Mouse (Mus musculus) hindbrain, embryonic 14.5 days (tissue): ENCODE data around the gene Abt1. TPM values are rescaled to one million over a fixed set of nuclear protein-coding genes. Genes with fewer than 3 reads are reported as not detected.

Experiments
- ATAC-seq: fragments of 200-750 bp; cut with Nextera tagmentation; 2 replicates; pipeline ENCODE4 v1.8.0; 2017; ENCODE audit warnings: moderate number of reproducible peaks, mild to moderate bottlenecking, moderate TSS enrichment, moderate library complexity; ENCODE audit not compliant: low FRiP score
- DNase-seq: peaks from one replicate; pipeline ENCODE4 v3.0.0-alpha.2; 2015; ENCODE audit warnings: low spot score
- H3K27ac ChIP-seq: fragments of 300-500 bp; sonication (generic); 2 replicates; pipeline ENCODE4 v1.5.1; 2014; ENCODE audit warnings: mild to moderate bottlenecking, moderate library complexity
- H3K27me3 ChIP-seq: fragments of 300-500 bp; sonication (generic); 2 replicates; pipeline ENCODE4 v1.6.1; 2014; ENCODE audit warnings: mild to moderate bottlenecking, low read length, mixed read lengths; ENCODE audit not compliant: control insufficient read depth, insufficient read depth
- H3K36me3 ChIP-seq: fragments of 300-500 bp; sonication (generic); replicated peaks from 2 replicates; pipeline ENCODE4 v1.6.1; 2014; ENCODE audit not compliant: control insufficient read depth, insufficient read depth
- H3K4me1 ChIP-seq: fragments of 300-500 bp; sonication (generic); replicated peaks from 2 replicates; pipeline ENCODE4 v1.6.1; 2014; ENCODE audit warnings: antibody characterized with exemption, low read length, mixed read lengths; ENCODE audit not compliant: control insufficient read depth, insufficient read depth
- H3K4me2 ChIP-seq: fragments of 300-500 bp; sonication (generic); replicated peaks from 2 replicates; pipeline ENCODE4 v1.6.1; 2014; ENCODE audit warnings: mild to moderate bottlenecking, moderate library complexity
- H3K4me3 ChIP-seq: fragments of 300-500 bp; sonication (generic); replicated peaks from 2 replicates; pipeline ENCODE4 v1.5.1; 2014; ENCODE audit warnings: mild to moderate bottlenecking, low read length
- H3K9ac ChIP-seq: fragments of 300-500 bp; sonication (generic); 2 replicates; pipeline ENCODE4 v1.6.1; 2014
- H3K9me3 ChIP-seq: fragments of 300-500 bp; sonication (generic); 2 replicates; pipeline ENCODE4 v1.6.1; 2016; ENCODE audit warnings: low read length; ENCODE audit not compliant: control insufficient read depth
- WGBS: fragments of 180-500 bp; shearing (Covaris S2); extraction: QIAGEN DNeasy Blood & Tissue Kit; methylation state at CpG from one replicate; pipeline ENCODE4 v1.1.7; 2014; 5-methylcytosine and 5-hydroxymethylcytosine counted together
- polyA plus RNA-seq: library from polyadenylated mRNA; unstranded; fragments of >200 nt; fragmentation: Nextera tagmentation; extraction: Ambion mirVana; gene quantifications from 2 replicates; pipeline ENCODE4 v1.2.1, GENCODE M21; 2014

Gene Abt1
- polyA plus RNA-seq, 1 experiment from 2014 or later: 8.5 TPM

- peak overlapping the region; percentile 72 for H3K4me2 ChIP-seq
- ATAC-seq: no peak
- peak; percentile 51 for DNase-seq
- H3K4me1 ChIP-seq: peaks cover 10% of the 10 kb centered on the region
- H3K9ac ChIP-seq: peak overlapping the region; percentile 89
- H3K4me3 ChIP-seq: peak overlapping the region; percentile 56
- H3K27me3 ChIP-seq: no peaks in the 10 kb centered on the region
- WGBS: 2% methylated on average over 10 of the region's 10 CpGs
- peak overlapping the region; percentile 96 for H3K27ac ChIP-seq
- no peaks in the 10 kb centered on the region for H3K9me3 ChIP-seq
- no peaks in the 10 kb centered on the region for H3K36me3 ChIP-seq
These were observed 21.5 kb upstream of the Abt1 start for GRCm38 (mm10) chr13:23445156-23445555.

- Histone ChIP-seq H3K4me3 (peak overlapping the region; percentile 56), H3K4me2 (peak overlapping the region; percentile 72), H3K27me3 (no peaks in the 10 kb centered on the region), H3K4me1 (peaks cover 10% of the 10 kb centered on the region), H3K9ac (peak overlapping the region; percentile 89), H3K27ac (peak overlapping the region; percentile 96), H3K36me3 (no peaks in the 10 kb centered on the region), H3K9me3 (no peaks in the 10 kb centered on the region)
- ATAC-seq (no peak), DNase-seq (no peak)
- WGBS: 54% methylated on average over 5 of the region's 5 CpGs
These were observed 20.8 kb upstream of the Abt1 start for GRCm38 (mm10) chr13:23444451-23444850.

- no peak overlapping the region for H3K4me3 ChIP-seq
- no peak overlapping the region for H3K4me2 ChIP-seq
- H3K36me3 ChIP-seq: no peaks in the 10 kb centered on the region
- H3K4me1 ChIP-seq: peaks cover 10% of the 10 kb centered on the region
- no peaks in the 10 kb centered on the region for H3K9me3 ChIP-seq
- DNase-seq: no peak
- H3K27me3 ChIP-seq: no peaks in the 10 kb centered on the region
- no peak for ATAC-seq
- 66% methylated on average over 10 of the region's 10 CpGs for WGBS
- H3K27ac ChIP-seq: no peak overlapping the region
- H3K9ac ChIP-seq: no peak overlapping the region
These were observed 16.2 kb upstream of the Abt1 start for GRCm38 (mm10) chr13:23439901-23440300.

GRCm38 (mm10) chr13:23438521-23438920 is 14.9 kb upstream of the Abt1 start:
- DNase-seq (peak; percentile 86), ATAC-seq (0 out of 2 replicates have a peak, but pooled peaks have one; percentile 37)
- Histone ChIP-seq H3K4me3 (peak overlapping the region; percentile 37), H3K4me2 (peak overlapping the region; percentile 69), H3K9me3 (no peaks in the 10 kb centered on the region), H3K9ac (peak overlapping the region; percentile 44; the same call in 1 of the 2 replicates), H3K27ac (no peak overlapping the region; the same call in 1 of the 2 replicates), H3K36me3 (no peaks in the 10 kb centered on the region), H3K27me3 (no peaks in the 10 kb centered on the region), H3K4me1 (no peaks in the 10 kb centered on the region; the same call in 1 of the 2 replicates)
- WGBS: 1% methylated on average over 7 of the region's 7 CpGs

GRCm38 (mm10) chr13:23437908-23438307 is 14.2 kb upstream of the Abt1 start:
- Histone ChIP-seq H3K4me2 (peak overlapping the region; percentile 69), H3K9me3 (no peaks in the 10 kb centered on the region), H3K27ac (no peak overlapping the region), H3K27me3 (no peaks in the 10 kb centered on the region), H3K9ac (peak overlapping the region; percentile 50), H3K4me1 (no peaks in the 10 kb centered on the region; the same call in 1 of the 2 replicates), H3K4me3 (peak overlapping the region; percentile 37), H3K36me3 (no peaks in the 10 kb centered on the region)
- ATAC-seq: peak; percentile 88
- under 1% methylated on average over 17 of the region's 17 CpGs for WGBS
- peak; percentile 98 for DNase-seq

- Histone ChIP-seq H3K27me3 (no peaks in the 10 kb centered on the region), H3K27ac (no peak overlapping the region), H3K4me1 (no peaks in the 10 kb centered on the region; the same call in 1 of the 2 replicates), H3K4me2 (peak overlapping the region; percentile 69), H3K9me3 (no peaks in the 10 kb centered on the region), H3K4me3 (peak overlapping the region; percentile 37), H3K36me3 (no peaks in the 10 kb centered on the region), H3K9ac (peak overlapping the region; percentile 50)
- WGBS: under 1% methylated on average over 32 of the region's 32 CpGs
- DNase-seq (peak; percentile 84), ATAC-seq (no peak; the same call in 1 of the 2 replicates)
These were observed 13.5 kb upstream of the Abt1 start for GRCm38 (mm10) chr13:23436861-23437822.

GRCm38 (mm10) chr13:23436231-23436661 is 12.6 kb upstream of the Abt1 start:
- peak overlapping the region; percentile 36 for H3K4me3 ChIP-seq
- H3K27ac ChIP-seq: no peak overlapping the region
- H3K4me1 ChIP-seq: no peaks in the 10 kb centered on the region; the same call in 1 of the 2 replicates
- DNase-seq (peak; percentile 83), ATAC-seq (no peak)
- no peak overlapping the region for H3K9ac ChIP-seq
- no peaks in the 10 kb centered on the region for H3K36me3 ChIP-seq
- H3K9me3 ChIP-seq: no peaks in the 10 kb centered on the region
- no peaks in the 10 kb centered on the region for H3K27me3 ChIP-seq
- WGBS: 2% methylated on average over 11 of the region's 11 CpGs
- H3K4me2 ChIP-seq: peak overlapping the region; percentile 56

- Histone ChIP-seq H3K9me3 (no peaks in the 10 kb centered on the region), H3K27ac (no peak overlapping the region), H3K27me3 (no peaks in the 10 kb centered on the region), H3K4me3 (peak overlapping the region; percentile 36), H3K4me2 (peak overlapping the region; percentile 56), H3K36me3 (no peaks in the 10 kb centered on the region), H3K9ac (peak overlapping the region; percentile 56), H3K4me1 (no peaks in the 10 kb centered on the region; the same call in 1 of the 2 replicates)
- ATAC-seq: no peak
- peak; percentile 29 for DNase-seq
- under 1% methylated on average over 12 of the region's 12 CpGs for WGBS
These were observed 12.0 kb upstream of the Abt1 start for GRCm38 (mm10) chr13:23435676-23436075.

- Histone ChIP-seq H3K9me3 (no peaks in the 10 kb centered on the region), H3K27me3 (no peaks in the 10 kb centered on the region), H3K4me1 (peaks cover under 1% of the 10 kb centered on the region; the same call in 1 of the 2 replicates), H3K4me3 (peak overlapping the region; percentile 36), H3K4me2 (peak overlapping the region; percentile 56), H3K36me3 (no peaks in the 10 kb centered on the region), H3K9ac (peak overlapping the region; percentile 56), H3K27ac (no peak overlapping the region)
- WGBS: 16% methylated on average over 4 of the region's 4 CpGs
- no peak for ATAC-seq
- no peak for DNase-seq
These were observed 11.6 kb upstream of the Abt1 start for GRCm38 (mm10) chr13:23435241-23435640.
